Mouse (Mus musculus) MEL (cell line): ENCODE results near the gene Pip5k1b. TPM values are rescaled to one million over a fixed set of nuclear protein-coding genes. Genes with fewer than 3 reads are reported as not detected.

Experiments used
- DNase-seq: peaks from one replicate; pipeline ENCODE4 v3.0.0; 2011; ENCODE audit warnings: low read depth, low spot score
- H3K27ac ChIP-seq: 2 replicates; pipeline ENCODE4 v1.5.1; 2012; ENCODE audit warnings: low read depth, mild to moderate bottlenecking, control low read depth, low read length, moderate library complexity; ENCODE audit not compliant: control insufficient read depth
- H3K27me3 ChIP-seq, 2 experiments: fragments of 150-350 bp in 1 of 2; sonication (generic) in 1 of 2; 2 replicates each; pipeline ENCODE4 v1.6.1; 2012; ENCODE audit warnings: low read length in 2 of 2, mild to moderate bottlenecking in 2 of 2, improper control_type of control experiment in 1 of 2, moderate library complexity in 1 of 2; ENCODE audit not compliant: insufficient read depth in 2 of 2, control insufficient read depth in 1 of 2
- H3K36me3 ChIP-seq, 2 experiments: 2 replicates each; pipeline ENCODE4 v1.6.1; 2012 to 2014; ENCODE audit warnings: low read length in 2 of 2, improper control_type of control experiment in 1 of 2, inconsistent platforms in 1 of 2, mild to moderate bottlenecking in 1 of 2; ENCODE audit not compliant: insufficient read depth in 2 of 2, control insufficient read depth in 1 of 2
- H3K4me1 ChIP-seq, 2 experiments: fragments of 150-350 bp in 1 of 2; sonication (generic) in 1 of 2; 2 replicates each; pipeline ENCODE4 v1.6.1; 2012; ENCODE audit warnings: low read length in 2 of 2, improper control_type of control experiment in 1 of 2, mild to moderate bottlenecking in 1 of 2; ENCODE audit not compliant: insufficient read depth in 2 of 2, control insufficient read depth in 1 of 2
- H3K4me3 ChIP-seq, 2 experiments: fragments of 150-350 bp in 1 of 2; sonication (generic) in 1 of 2; 2 replicates each; pipeline ENCODE4 v1.5.1; 2012; ENCODE audit warnings: low read depth in 2 of 2, low read length in 2 of 2, mild to moderate bottlenecking in 2 of 2, moderate library complexity in 2 of 2, control low read depth in 1 of 2, improper control_type of control experiment in 1 of 2; ENCODE audit not compliant: control insufficient read depth in 1 of 2, insufficient read depth in 1 of 2
- H3K79me2 ChIP-seq: 2 replicates; pipeline ENCODE4 v1.6.1; 2012; ENCODE audit warnings: mild to moderate bottlenecking, low read length, moderate library complexity; ENCODE audit not compliant: control insufficient read depth, poor library complexity, insufficient read depth
- H3K9ac ChIP-seq: 2 replicates; pipeline ENCODE4 v1.6.1; 2012; ENCODE audit warnings: low read depth, mild to moderate bottlenecking, control low read depth, low read length, moderate library complexity; ENCODE audit not compliant: control insufficient read depth, poor library complexity, severe bottlenecking
- H3K9me3 ChIP-seq: fragments of 150-350 bp; sonication (generic); replicated peaks from 2 replicates; pipeline ENCODE4 v1.6.1; 2012; ENCODE audit warnings: mild to moderate bottlenecking, low read length, improper control_type of control experiment, moderate library complexity; ENCODE audit not compliant: insufficient read depth
- BHLHE40 ChIP-seq: IDR thresholded peaks from 2 replicates; pipeline ENCODE4 v1.6.1; 2012; ENCODE audit warnings: low read depth, mild to moderate bottlenecking, inconsistent platforms, low read length, improper control_type of control experiment, borderline replicate concordance
- CTCF ChIP-seq, 3 experiments: IDR thresholded peaks in 2 of 3; conservative IDR thresholded peaks in 1 of 3; 2 replicates each; pipeline ENCODE4 v1.5.1; 2011 to 2012; ENCODE audit warnings: low read length in 3 of 3, low read depth in 2 of 3, mild to moderate bottlenecking in 2 of 3, improper control_type of control experiment in 1 of 3, inconsistent platforms in 1 of 3, mixed read lengths in 1 of 3, moderate library complexity in 1 of 3; ENCODE audit not compliant: control insufficient read depth in 1 of 3, insufficient read depth in 1 of 3, poor library complexity in 1 of 3, severe bottlenecking in 1 of 3
- E2F4 ChIP-seq: IDR thresholded peaks from 2 replicates; pipeline ENCODE4 v1.6.1; 2011; ENCODE audit warnings: low read depth, low read length, improper control_type of control experiment, borderline replicate concordance
- ETS1 ChIP-seq: IDR thresholded peaks from 2 replicates; pipeline ENCODE4 v1.6.1; 2012; ENCODE audit warnings: low read depth, mild to moderate bottlenecking, inconsistent platforms, low read length, improper control_type of control experiment, moderate library complexity
- GATA1 ChIP-seq: IDR thresholded peaks from 2 replicates; pipeline ENCODE4 v1.6.1; 2011; ENCODE audit warnings: low read depth, low read length, improper control_type of control experiment
- HCFC1 ChIP-seq: IDR thresholded peaks from 2 replicates; pipeline ENCODE4 v1.6.1; 2012; ENCODE audit warnings: low read depth, mild to moderate bottlenecking, inconsistent platforms, low read length, improper control_type of control experiment, moderate library complexity
- JUND ChIP-seq: IDR thresholded peaks from 2 replicates; pipeline ENCODE4 v1.6.1; 2011; ENCODE audit warnings: low read depth, mild to moderate bottlenecking, improper control_type of control experiment, low read length
- MAX ChIP-seq: IDR thresholded peaks from 2 replicates; pipeline ENCODE4 v1.6.1; 2011; ENCODE audit warnings: low read length, improper control_type of control experiment
- MAZ ChIP-seq: IDR thresholded peaks from 2 replicates; pipeline ENCODE4 v1.6.1; 2012; ENCODE audit warnings: low read depth, mild to moderate bottlenecking, inconsistent platforms, low read length, improper control_type of control experiment
- MEF2A ChIP-seq: IDR thresholded peaks from 2 replicates; pipeline ENCODE4 v1.6.1; 2014; ENCODE audit warnings: low read depth, mild to moderate bottlenecking, inconsistent platforms, low read length, improper control_type of control experiment; ENCODE audit not compliant: poor library complexity, insufficient replicate concordance, severe bottlenecking; ENCODE audit errors: extremely low read depth
- MYB ChIP-seq: IDR thresholded peaks from 2 replicates; pipeline ENCODE4 v1.6.1; 2011; ENCODE audit warnings: mild to moderate bottlenecking, low read depth, low read length, improper control_type of control experiment
- MYC ChIP-seq: IDR thresholded peaks from 2 replicates; pipeline ENCODE4 v1.6.1; 2011; ENCODE audit warnings: low read depth, mild to moderate bottlenecking, low read length, improper control_type of control experiment, moderate library complexity
- NRF1 ChIP-seq: IDR thresholded peaks from 2 replicates; pipeline ENCODE4 v1.6.1; 2014; ENCODE audit warnings: low read depth, mild to moderate bottlenecking, inconsistent platforms, low read length, improper control_type of control experiment, moderate library complexity; ENCODE audit not compliant: poor library complexity, insufficient read depth, severe bottlenecking
- POLR2A ChIP-seq, 2 experiments: IDR thresholded peaks; 2 replicates each; pipeline ENCODE4 v1.6.1; 2011 to 2012; ENCODE audit warnings: low read length in 2 of 2, mild to moderate bottlenecking in 2 of 2, control low read depth in 1 of 2, improper control_type of control experiment in 1 of 2, low read depth in 1 of 2, moderate library complexity in 1 of 2; ENCODE audit not compliant: control insufficient read depth in 1 of 2, insufficient read depth in 1 of 2, poor library complexity in 1 of 2
- RAD21 ChIP-seq: IDR thresholded peaks from 2 replicates; pipeline ENCODE4 v1.6.1; 2011; ENCODE audit warnings: mild to moderate bottlenecking, low read depth, low read length, improper control_type of control experiment
- SIN3A ChIP-seq: IDR thresholded peaks from 2 replicates; pipeline ENCODE4 v1.6.1; 2012; ENCODE audit warnings: low read length, improper control_type of control experiment, inconsistent platforms
- SMC3 ChIP-seq: IDR thresholded peaks from 2 replicates; pipeline ENCODE4 v1.6.1; 2011; ENCODE audit warnings: low read depth, low read length, improper control_type of control experiment
- USF1 ChIP-seq: IDR thresholded peaks from 2 replicates; pipeline ENCODE4 v1.6.1; 2014; ENCODE audit warnings: low read depth, mild to moderate bottlenecking, inconsistent platforms, low read length, improper control_type of control experiment, moderate library complexity
- USF2 ChIP-seq, 2 experiments: IDR thresholded peaks; 2 replicates each; pipeline ENCODE4 v1.6.1; 2011 to 2012; ENCODE audit warnings: improper control_type of control experiment in 2 of 2, low read length in 2 of 2, borderline replicate concordance in 1 of 2, inconsistent platforms in 1 of 2, low read depth in 1 of 2, mild to moderate bottlenecking in 1 of 2; ENCODE audit not compliant: insufficient read depth in 1 of 2
- ZMIZ1 ChIP-seq: IDR thresholded peaks from 2 replicates; pipeline ENCODE4 v1.6.1; 2012; ENCODE audit warnings: low read depth, mild to moderate bottlenecking, inconsistent platforms, low read length, improper control_type of control experiment, moderate library complexity
- ZNF384 ChIP-seq: IDR thresholded peaks from 2 replicates; pipeline ENCODE4 v1.6.1; 2012; ENCODE audit warnings: low read depth, mild to moderate bottlenecking, inconsistent platforms, low read length, improper control_type of control experiment
- polyA plus RNA-seq, 2 experiments: library from polyadenylated mRNA; stranded (reverse) in 1 of 2; unstranded in 1 of 2; fragments of >175 nt in 1 of 2; fragments of >200 nt in 1 of 2; gene quantifications; 2 replicates each; pipeline versions ENCODE4 v1.2.1 to v1.2.4; 2012; ENCODE audit warnings: low replicate concordance in 2 of 2, low read depth in 1 of 2; ENCODE audit not compliant: insufficient read length in 2 of 2, insufficient read depth in 1 of 2, missing spikeins in 1 of 2
- total RNA-seq: library from RNA; depleted of rRNA; stranded (reverse); fragments of 300-350 nt; gene quantifications from 2 replicates; pipeline ENCODE4 v1.2.3, GENCODE M21; 2012

Pip5k1b gene
- total and polyA plus RNA-seq, 3 experiments, result 3.4 to 10.0 TPM; not detected in 1

DNA sequence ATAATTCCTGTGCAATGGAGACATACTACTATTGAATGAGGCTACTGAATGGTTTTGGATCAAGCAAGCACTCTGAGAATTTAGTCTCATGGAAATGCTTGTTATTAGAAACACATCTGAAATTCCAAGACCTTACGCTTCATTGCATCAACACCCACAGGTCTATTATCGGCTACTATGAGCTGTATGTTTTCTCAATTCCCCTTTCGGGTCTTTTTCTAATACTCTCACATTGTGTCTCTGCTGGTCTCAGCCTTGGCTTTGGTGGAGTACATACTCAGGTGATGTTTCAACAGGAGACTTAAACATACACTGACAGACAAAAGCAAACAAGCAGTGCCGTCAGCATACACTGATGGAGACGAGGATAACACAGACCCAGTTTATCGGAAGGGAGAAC, 187.3 kb downstream of the Pip5k1b start:
- Histone ChIP-seq H3K4me3 (no peak overlapping the region), H3K36me3 (no peaks in the 10 kb centered on the region; a peak in 1 of 4 replicates), H3K27me3 (no peaks in the 10 kb centered on the region), H3K9me3 (no peaks in the 10 kb centered on the region), H3K27ac (no peak overlapping the region), H3K9ac (no peak overlapping the region), H3K4me1 (peaks cover 0 to 2% of the 10 kb centered on the region in 2 experiments; a peak in 1 of 4 replicates), H3K79me2 (no peaks in the 10 kb centered on the region)
- TF ChIP-seq MAX (no peak), MYB (no peak), RAD21 (no peak), E2F4 (no peak), ETS1 (no peak), USF1 (no peak), ZNF384 (no peak), HCFC1 (no peak), MAZ (no peak), NRF1 (no peak), ZMIZ1 (no peak), JUND (no peak), GATA1 (no peak), BHLHE40 (no peak), CTCF (IDR thresholded peaks at IDR 0.05 in 2 of 3, conservative IDR thresholded peaks at IDR 0.05 in 1 of 3; ENCODE audit: control insufficient read depth in 1 of 3, insufficient read depth in 1 of 3, low read depth in 2 of 3, low read length in 3 of 3, poor library complexity in 1 of 3, severe bottlenecking in 1 of 3) (no peak), USF2 (IDR thresholded peaks at IDR 0.05; ENCODE audit: borderline replicate concordance in 1 of 2, insufficient read depth in 1 of 2, low read depth in 1 of 2, low read length in 2 of 2) (no peak), MEF2A (no peak), MYC (no peak)
- DNase-seq, result no peak

DNA sequence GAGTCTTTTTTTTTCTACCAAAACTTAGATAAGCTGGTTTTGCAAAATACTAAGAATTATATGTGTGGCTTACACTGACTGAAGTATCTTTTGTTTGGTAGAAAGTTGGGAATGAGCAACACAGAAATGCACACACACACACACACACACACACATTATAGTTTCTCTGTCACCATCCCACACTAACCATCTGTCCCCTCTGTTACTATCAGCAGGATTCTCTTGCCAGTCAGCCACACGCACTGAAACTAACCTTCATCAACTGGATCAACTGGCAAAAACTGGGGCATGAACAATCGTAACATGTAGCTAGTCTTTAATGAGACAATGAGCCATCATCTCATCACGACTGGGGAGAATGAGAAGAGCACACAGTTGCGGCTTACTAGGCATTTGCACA, 187.9 kb downstream of the Pip5k1b start:
- H3K9me3 ChIP-seq, result no peaks in the 10 kb centered on the region
- no peaks in the 10 kb centered on the region for H3K79me2 ChIP-seq
- no peaks in the 10 kb centered on the region; a peak in 1 of 4 replicates for H3K36me3 ChIP-seq
- no peak for DNase-seq
- H3K27ac ChIP-seq, result no peak overlapping the region
- peaks cover 0 to 2% of the 10 kb centered on the region in 2 experiments; a peak in 1 of 4 replicates for H3K4me1 ChIP-seq
- H3K4me3 ChIP-seq, result no peak overlapping the region
- no peak overlapping the region for H3K9ac ChIP-seq
- no peaks in the 10 kb centered on the region for H3K27me3 ChIP-seq
- TF ChIP-seq HCFC1, result no peak
- TF ChIP-seq SMC3, result no peak
- TF ChIP-seq SIN3A, result no peak
- TF ChIP-seq POLR2A (IDR thresholded peaks at IDR 0.05; ENCODE audit: control insufficient read depth in 1 of 2, insufficient read depth in 1 of 2, low read depth in 1 of 2, low read length in 2 of 2, poor library complexity in 1 of 2), result no peak
- TF ChIP-seq MAX, result no peak
